Mouse (Mus musculus): ENCODE data around the gene Os9. TPM values are rescaled to one million over a fixed set of nuclear protein-coding genes. Genes with fewer than 3 reads are reported as not detected.

Gene Os9
- polyA plus RNA-seq, 1 experiment from 2014 or later = 101 TPM

DNA sequence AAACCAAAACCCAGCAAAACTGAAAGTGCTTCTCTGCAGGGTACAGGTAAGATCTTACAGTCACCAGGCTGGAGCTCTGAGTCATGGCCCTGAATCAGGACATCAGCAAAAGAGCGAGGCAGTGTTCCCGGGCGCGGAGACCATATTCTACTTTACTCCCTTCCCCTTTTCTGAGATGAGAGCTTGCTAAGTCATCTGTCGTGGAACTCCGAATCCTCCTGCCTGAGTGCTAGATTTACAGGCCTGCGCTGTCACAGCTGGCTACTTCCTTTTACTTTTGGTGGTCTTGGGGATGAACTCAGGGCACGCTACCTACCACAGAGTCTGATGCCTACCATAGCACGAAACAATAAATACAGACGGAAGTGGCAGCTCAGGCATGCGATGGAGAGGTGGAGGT is 6.5 kb downstream of the Os9 start:
- Histone ChIP-seq H3K27ac (replicated peaks) (no peak overlapping the region), H3K4me1 (no peaks in the 10 kb centered on the region), H3K36me3 (peaks cover 58% of the 10 kb centered on the region), H3K9ac (no peak overlapping the region), H3K4me2 (replicated peaks) (no peak overlapping the region), H3K27me3 (no peaks in the 10 kb centered on the region), H3K9me3 (replicated peaks) (no peaks in the 10 kb centered on the region), H3K4me3 (replicated peaks) (no peak overlapping the region)
- WGBS = 92% methylated on average over 11 of the region's 11 CpGs
- no peak for ATAC-seq (ENCODE audit: insufficient number of reproducible peaks, low FRiP score, low TSS enrichment, low read depth)

DNA sequence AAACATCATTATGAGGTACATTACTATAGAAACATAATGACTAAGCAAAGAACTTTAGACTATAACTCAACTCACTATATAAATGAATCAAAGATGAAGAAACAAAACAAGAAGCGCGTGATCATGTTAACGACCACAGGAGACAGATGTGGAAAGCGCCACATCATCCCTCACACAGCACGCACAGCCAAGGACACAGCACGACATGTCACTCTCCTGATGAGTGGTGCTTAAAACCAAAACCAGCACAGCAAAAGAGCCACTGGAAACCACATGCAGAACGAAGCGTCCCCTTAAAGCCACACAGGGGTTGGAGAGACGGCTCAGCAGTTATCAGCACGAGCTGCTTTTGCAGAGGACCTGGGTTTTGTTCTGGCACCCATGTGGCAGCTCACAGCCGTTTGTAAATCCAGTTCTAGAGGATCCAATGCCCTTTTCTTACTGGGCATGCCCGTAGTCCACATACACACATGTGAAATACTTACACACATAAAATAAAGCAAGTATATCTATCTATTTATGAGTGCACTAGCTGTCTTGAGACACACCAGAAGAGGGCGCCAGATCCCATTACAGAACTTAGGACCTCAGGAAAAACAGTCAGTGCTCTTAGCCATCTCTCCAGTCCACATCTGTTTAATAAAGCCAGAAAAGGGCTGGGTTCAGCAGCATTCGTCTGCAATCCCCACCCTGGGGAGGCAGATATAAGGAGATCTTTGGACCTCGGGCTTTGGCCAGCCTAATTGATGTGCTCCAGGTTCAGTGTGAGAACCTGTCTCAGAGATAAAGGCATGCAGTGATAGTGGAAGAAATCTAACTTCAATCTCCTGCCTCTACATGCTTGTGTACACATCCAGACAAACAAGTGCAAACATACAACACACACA is 9.7 kb downstream of the Os9 start:
- Histone ChIP-seq H3K9me3 (replicated peaks) (no peaks in the 10 kb centered on the region), H3K4me2 (replicated peaks) (no peak overlapping the region), H3K9ac (no peak overlapping the region), H3K36me3 (peaks cover 45% of the 10 kb centered on the region), H3K27me3 (no peaks in the 10 kb centered on the region), H3K4me3 (replicated peaks) (no peak overlapping the region), H3K4me1 (no peaks in the 10 kb centered on the region), H3K27ac (replicated peaks) (no peak overlapping the region)
- no peak for ATAC-seq (ENCODE audit: insufficient number of reproducible peaks, low FRiP score, low TSS enrichment, low read depth)
- 89% methylated on average over 15 of the region's 15 CpGs for WGBS

DNA sequence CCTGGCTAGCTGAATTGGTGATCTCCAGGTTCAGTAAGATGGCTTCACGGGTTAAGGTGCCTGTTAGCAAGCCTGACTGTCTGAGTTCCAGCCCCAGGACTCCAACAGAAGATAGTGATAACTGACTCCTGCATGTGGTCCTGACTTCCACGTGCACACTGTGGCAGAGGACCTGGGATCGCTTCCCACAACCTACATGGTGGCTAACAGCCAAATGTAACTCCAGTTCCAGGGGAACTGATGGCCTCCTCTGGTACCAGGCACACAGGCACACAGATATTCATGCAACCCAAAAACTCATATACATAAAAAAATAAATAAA is 12.7 kb downstream of the Os9 start:
- no peak overlapping the region for H3K4me3 ChIP-seq (replicated peaks)
- ATAC-seq (ENCODE audit: insufficient number of reproducible peaks, low FRiP score, low TSS enrichment, low read depth) = no peak
- no peaks in the 10 kb centered on the region for H3K4me1 ChIP-seq
- no peak overlapping the region for H3K4me2 ChIP-seq (replicated peaks)
- no peak overlapping the region for H3K9ac ChIP-seq
- no peaks in the 10 kb centered on the region for H3K27me3 ChIP-seq
- no peaks in the 10 kb centered on the region for H3K9me3 ChIP-seq (replicated peaks)
- H3K36me3 ChIP-seq = peaks cover 42% of the 10 kb centered on the region; the same call in 1 of the 2 replicates
- H3K27ac ChIP-seq (replicated peaks) = no peak overlapping the region
- WGBS = 67% methylated on average over 3 of the region's 3 CpGs

DNA sequence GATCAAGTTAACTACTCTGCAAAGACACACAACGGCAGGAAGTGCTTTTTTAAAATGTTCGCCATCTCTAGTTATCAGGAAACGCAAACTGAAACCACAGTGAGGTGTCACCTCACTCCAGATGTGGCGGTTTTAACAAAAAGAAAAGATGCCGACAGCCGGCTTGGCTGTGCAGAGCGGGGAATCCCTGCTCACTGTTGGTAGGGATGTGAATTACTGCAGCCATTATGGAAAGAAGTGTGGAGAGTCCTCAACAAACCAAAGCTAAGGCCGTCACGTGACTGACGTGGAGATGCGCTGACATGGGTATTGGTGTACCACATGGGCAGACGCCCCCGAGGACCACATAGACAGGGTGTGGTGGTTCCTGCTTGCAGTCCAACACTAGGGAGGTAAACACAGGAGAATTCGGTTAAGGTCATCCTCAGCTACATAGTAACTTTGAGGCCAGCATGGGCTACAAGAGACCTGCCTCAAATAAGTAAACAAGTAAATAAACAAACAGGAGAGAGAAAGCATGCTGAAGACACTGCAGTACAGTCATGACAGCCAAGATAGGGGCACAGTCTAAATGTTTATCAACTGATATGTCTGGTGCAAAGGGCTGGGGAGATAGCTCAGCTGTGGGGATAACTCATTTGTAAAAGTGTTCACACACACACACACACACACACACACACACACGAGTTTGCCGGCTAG is 13.2 kb downstream of the Os9 start:
- H3K4me3 ChIP-seq (replicated peaks) = no peak overlapping the region
- H3K4me2 ChIP-seq (replicated peaks) = no peak overlapping the region
- no peaks in the 10 kb centered on the region for H3K27me3 ChIP-seq
- WGBS = 81% methylated on average over 16 of the region's 16 CpGs
- H3K36me3 ChIP-seq = peaks cover 37% of the 10 kb centered on the region; the same call in 1 of the 2 replicates
- no peak overlapping the region for H3K27ac ChIP-seq (replicated peaks)
- no peak overlapping the region for H3K9ac ChIP-seq
- no peak for ATAC-seq (ENCODE audit: insufficient number of reproducible peaks, low FRiP score, low TSS enrichment, low read depth)
- no peaks in the 10 kb centered on the region for H3K4me1 ChIP-seq
- H3K9me3 ChIP-seq (replicated peaks) = no peaks in the 10 kb centered on the region

DNA sequence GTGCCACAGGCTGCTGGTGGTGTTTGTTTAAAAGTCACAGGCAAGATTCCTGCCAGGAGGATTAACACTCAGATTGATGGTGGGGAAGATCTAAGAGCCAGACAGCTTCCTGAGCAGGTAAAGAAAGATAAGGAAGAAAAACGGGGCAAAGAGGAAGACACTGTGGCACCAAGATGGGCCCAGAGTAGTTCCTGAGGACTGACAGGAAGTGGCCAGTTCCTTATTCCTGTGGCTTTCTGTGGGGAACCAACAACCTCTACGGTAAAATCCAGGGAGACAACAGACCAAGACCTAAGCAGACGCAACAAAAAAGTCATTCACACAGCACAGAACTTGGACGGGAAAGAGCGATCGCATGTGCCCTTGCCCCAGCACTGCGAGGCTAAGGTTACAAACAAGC is 17.3 kb downstream of the Os9 start:
- H3K9me3 ChIP-seq (replicated peaks) = no peaks in the 10 kb centered on the region
- no peaks in the 10 kb centered on the region for H3K27me3 ChIP-seq
- peaks cover 37% of the 10 kb centered on the region for H3K36me3 ChIP-seq
- no peaks in the 10 kb centered on the region for H3K4me1 ChIP-seq
- no peak overlapping the region for H3K27ac ChIP-seq (replicated peaks)
- no peak for ATAC-seq (ENCODE audit: insufficient number of reproducible peaks, low FRiP score, low TSS enrichment, low read depth)
- H3K4me3 ChIP-seq (replicated peaks) = no peak overlapping the region
- WGBS = 77% methylated on average over 7 of the region's 7 CpGs
- H3K9ac ChIP-seq = no peak overlapping the region
- H3K4me2 ChIP-seq (replicated peaks) = no peak overlapping the region

DNA sequence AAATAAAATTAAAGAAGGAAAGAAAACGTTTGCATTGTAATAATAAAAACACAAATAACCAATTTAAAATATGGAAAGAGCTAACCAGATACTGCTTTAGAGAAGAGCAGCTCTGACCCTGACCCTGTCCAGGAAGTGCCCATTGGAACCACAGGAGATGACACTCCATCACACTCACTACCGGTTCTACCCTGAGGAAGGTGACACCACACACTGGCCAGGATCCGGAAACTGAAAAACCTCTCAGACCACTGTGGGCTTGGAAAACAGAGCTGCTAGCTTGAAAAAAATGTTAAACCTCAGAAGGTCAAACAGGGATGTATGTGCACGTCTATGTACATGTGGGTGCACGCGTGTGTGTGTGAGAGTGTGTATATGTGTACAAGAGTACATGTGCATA is 19.8 kb downstream of the Os9 start:
- Histone ChIP-seq H3K4me1 (no peaks in the 10 kb centered on the region), H3K36me3 (peaks cover 46% of the 10 kb centered on the region), H3K27me3 (no peaks in the 10 kb centered on the region), H3K27ac (replicated peaks) (no peak overlapping the region), H3K4me3 (replicated peaks) (no peak overlapping the region), H3K9ac (no peak overlapping the region), H3K4me2 (replicated peaks) (no peak overlapping the region), H3K9me3 (replicated peaks) (no peaks in the 10 kb centered on the region)
- 82% methylated on average over 6 of the region's 6 CpGs for WGBS
- no peak for ATAC-seq (ENCODE audit: insufficient number of reproducible peaks, low FRiP score, low TSS enrichment, low read depth)

DNA sequence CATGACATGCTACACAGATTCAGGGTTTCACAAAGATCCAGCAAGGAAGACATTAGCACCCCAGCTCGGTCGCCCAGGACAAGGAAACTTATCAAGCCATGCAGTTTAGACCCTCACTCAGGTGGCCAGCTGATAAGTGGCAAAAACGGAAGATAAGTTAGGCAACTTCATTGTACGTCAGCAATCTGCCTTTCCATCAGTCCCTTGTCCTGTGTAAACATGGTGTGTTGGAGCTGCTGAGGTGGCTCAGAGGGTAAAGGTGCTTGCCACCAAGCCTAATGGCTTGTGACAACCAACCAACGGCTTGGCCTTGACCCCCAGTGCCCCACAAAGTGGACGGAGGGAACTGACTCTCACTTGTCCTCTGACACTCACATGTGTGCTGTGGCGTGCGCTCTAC is 20.5 kb downstream of the Os9 start:
- no peak overlapping the region for H3K4me3 ChIP-seq (replicated peaks)
- no peaks in the 10 kb centered on the region for H3K4me1 ChIP-seq
- ATAC-seq (ENCODE audit: insufficient number of reproducible peaks, low FRiP score, low TSS enrichment, low read depth) = no peak
- no peak overlapping the region for H3K4me2 ChIP-seq (replicated peaks)
- H3K36me3 ChIP-seq = peaks cover 50% of the 10 kb centered on the region
- no peaks in the 10 kb centered on the region for H3K9me3 ChIP-seq (replicated peaks)
- no peak overlapping the region for H3K9ac ChIP-seq
- no peak overlapping the region for H3K27ac ChIP-seq (replicated peaks)
- H3K27me3 ChIP-seq = no peaks in the 10 kb centered on the region
- WGBS = 84% methylated on average over 8 of the region's 8 CpGs

DNA sequence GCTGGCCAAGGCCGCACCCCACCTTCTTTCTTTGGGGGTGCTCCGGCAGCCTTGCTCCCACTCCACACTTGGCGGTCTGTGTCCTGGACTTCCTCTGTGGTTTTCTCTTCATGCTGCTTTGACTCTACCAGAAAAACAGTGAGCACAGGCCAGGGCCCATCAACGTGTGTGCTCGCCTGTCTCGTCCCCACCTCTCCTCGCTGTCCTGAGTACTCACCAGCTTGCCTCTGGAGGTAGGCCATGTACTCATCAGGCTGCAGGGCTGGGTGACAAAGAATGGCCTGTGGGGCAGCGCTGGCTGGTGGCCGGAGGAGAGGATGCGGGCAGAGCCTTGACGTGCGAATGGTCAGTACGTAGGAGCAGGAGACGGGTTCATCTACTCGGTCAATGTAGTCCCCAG is 21.1 kb downstream of the Os9 start:
- H3K4me2 ChIP-seq (replicated peaks) = no peak overlapping the region
- H3K36me3 ChIP-seq = peaks cover 49% of the 10 kb centered on the region
- H3K9ac ChIP-seq = no peak overlapping the region
- H3K9me3 ChIP-seq (replicated peaks) = no peaks in the 10 kb centered on the region
- H3K4me3 ChIP-seq (replicated peaks) = no peak overlapping the region
- H3K27ac ChIP-seq (replicated peaks) = no peak overlapping the region
- no peaks in the 10 kb centered on the region for H3K27me3 ChIP-seq
- no peak for ATAC-seq (ENCODE audit: insufficient number of reproducible peaks, low FRiP score, low TSS enrichment, low read depth)
- 92% methylated on average over 15 of the region's 15 CpGs for WGBS
- peaks cover under 1% of the 10 kb centered on the region; the same call in 1 of the 2 replicates for H3K4me1 ChIP-seq

DNA sequence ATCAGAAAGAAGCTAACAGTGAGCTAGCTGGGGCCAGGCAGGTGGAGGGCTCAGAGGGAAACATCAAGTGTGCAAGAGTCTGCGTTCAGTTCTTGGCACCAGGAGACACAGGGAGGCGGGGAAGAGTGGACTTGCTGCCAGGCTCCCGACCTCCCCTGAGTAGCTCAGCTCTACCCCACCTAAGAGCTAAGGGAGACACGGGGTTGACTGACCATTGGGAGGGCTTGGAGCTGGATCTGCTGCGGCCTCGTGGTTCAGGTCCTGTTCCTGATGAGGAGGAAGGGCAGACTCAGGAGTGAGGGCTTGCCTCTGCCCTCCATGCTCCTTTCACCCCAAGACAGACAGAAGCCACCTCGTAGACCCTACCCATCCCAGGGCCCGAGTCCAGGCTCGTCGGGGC is 21.7 kb downstream of the Os9 start:
- H3K27ac ChIP-seq (replicated peaks) = no peak overlapping the region
- peaks cover 49% of the 10 kb centered on the region for H3K36me3 ChIP-seq
- no peaks in the 10 kb centered on the region for H3K27me3 ChIP-seq
- ATAC-seq (ENCODE audit: insufficient number of reproducible peaks, low FRiP score, low TSS enrichment, low read depth) = no peak
- H3K9me3 ChIP-seq (replicated peaks) = no peaks in the 10 kb centered on the region
- 88% methylated on average over 10 of the region's 10 CpGs for WGBS
- peaks cover 6% of the 10 kb centered on the region; the same call in 1 of the 2 replicates for H3K4me1 ChIP-seq
- no peak overlapping the region for H3K4me2 ChIP-seq (replicated peaks)
- no peak overlapping the region for H3K9ac ChIP-seq
- H3K4me3 ChIP-seq (replicated peaks) = no peak overlapping the region

DNA sequence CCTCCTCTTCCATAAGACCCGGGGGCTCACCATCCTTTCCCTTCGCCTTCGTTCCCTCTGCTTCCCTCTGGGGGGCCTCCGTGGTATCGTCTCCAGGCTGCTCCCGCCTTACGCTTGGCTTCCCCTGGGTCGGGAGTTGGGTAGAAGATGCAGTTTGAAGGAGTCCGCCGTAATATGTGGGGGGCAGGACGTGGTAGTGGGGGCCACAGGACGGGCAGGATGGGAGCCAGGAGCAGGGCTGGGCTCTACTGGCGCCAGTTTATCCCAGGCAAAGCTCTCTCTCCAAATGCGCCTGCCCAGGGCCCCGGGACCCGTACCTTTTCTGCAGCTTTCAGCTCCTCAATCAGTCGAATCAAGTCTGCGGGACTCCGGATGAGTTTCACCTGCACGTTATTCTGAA is 22.4 kb downstream of the Os9 start:
- WGBS = 79% methylated on average over 20 of the region's 20 CpGs
- Histone ChIP-seq H3K4me3 (replicated peaks) (no peak overlapping the region), H3K4me2 (replicated peaks) (no peak overlapping the region), H3K27ac (replicated peaks) (no peak overlapping the region), H3K9ac (no peak overlapping the region), H3K36me3 (peaks cover 49% of the 10 kb centered on the region), H3K9me3 (replicated peaks) (no peaks in the 10 kb centered on the region), H3K27me3 (no peaks in the 10 kb centered on the region), H3K4me1 (peaks cover 9% of the 10 kb centered on the region; the same call in 1 of the 2 replicates)
- ATAC-seq (ENCODE audit: insufficient number of reproducible peaks, low FRiP score, low TSS enrichment, low read depth) = no peak

DNA sequence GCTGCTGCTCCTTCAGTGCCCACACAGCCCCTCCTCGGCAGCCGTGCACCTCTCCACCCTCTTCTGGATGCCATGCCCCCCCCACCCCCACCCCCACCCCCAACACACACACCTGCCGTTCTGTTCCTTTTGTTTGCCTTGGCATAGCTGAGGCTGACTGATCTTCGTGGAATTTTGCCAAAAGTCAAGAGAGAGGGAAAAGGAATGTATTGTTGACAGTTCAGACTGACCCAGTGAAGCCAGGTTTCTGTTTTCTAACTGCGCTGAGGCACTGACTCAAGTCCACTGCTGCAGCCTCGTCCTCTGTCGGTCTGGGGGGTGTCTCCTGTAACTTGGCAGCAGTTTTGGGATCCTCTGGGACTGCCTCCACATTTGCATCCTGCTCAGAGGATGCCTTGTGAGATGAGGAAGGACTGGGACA is 26.5 kb downstream of the Os9 start:
- ATAC-seq (ENCODE audit: insufficient number of reproducible peaks, low FRiP score, low TSS enrichment, low read depth) = no peak
- 34% methylated on average over 7 of the region's 7 CpGs for WGBS
- Histone ChIP-seq H3K36me3 (peaks cover 43% of the 10 kb centered on the region), H3K9me3 (replicated peaks) (no peaks in the 10 kb centered on the region), H3K4me3 (replicated peaks) (no peak overlapping the region), H3K9ac (no peak overlapping the region), H3K27ac (replicated peaks) (no peak overlapping the region), H3K4me2 (replicated peaks) (no peak overlapping the region), H3K27me3 (peaks cover 36% of the 10 kb centered on the region), H3K4me1 (peaks cover 28% of the 10 kb centered on the region)

Data from embryonic facial prominence, embryonic 15.5 days (tissue).